Mouse (Mus musculus) liver, embryonic 11.5 days (tissue): ENCODE results near the gene Grasp. TPM values are rescaled to one million over a fixed set of nuclear protein-coding genes. Genes with fewer than 3 reads are reported as not detected.

Experiments
- ATAC-seq: fragments of 200-750 bp; cut with Nextera tagmentation; replicated peaks from 2 replicates; pipeline ENCODE4 v1.8.0; 2017; ENCODE audit warnings: moderate number of reproducible peaks, mild to moderate bottlenecking, moderate TSS enrichment, moderate library complexity; ENCODE audit not compliant: low FRiP score
- DNase-seq: peaks from one replicate; pipeline ENCODE4 v3.0.0-alpha.2; 2017; ENCODE audit warnings: low spot score
- H3K27ac ChIP-seq: fragments of 300-500 bp; sonication (generic); 2 replicates; pipeline ENCODE4 v1.5.1; 2014; ENCODE audit warnings: mild to moderate bottlenecking, low read depth, low read length, control low read depth
- H3K27me3 ChIP-seq: fragments of 300-500 bp; sonication (generic); replicated peaks from 2 replicates; pipeline ENCODE4 v1.6.1; 2014; ENCODE audit warnings: low read length, mixed read lengths; ENCODE audit not compliant: control insufficient read depth, insufficient read depth
- H3K36me3 ChIP-seq: fragments of 300-500 bp; sonication (generic); 2 replicates; pipeline ENCODE4 v1.6.1; 2014; ENCODE audit warnings: mild to moderate bottlenecking, low read length, moderate library complexity, mixed read lengths; ENCODE audit not compliant: control insufficient read depth, insufficient read depth
- H3K4me1 ChIP-seq: fragments of 300-500 bp; sonication (generic); replicated peaks from 2 replicates; pipeline ENCODE4 v1.6.1; 2014; ENCODE audit warnings: low read length, mixed read lengths; ENCODE audit not compliant: control insufficient read depth, insufficient read depth
- H3K4me2 ChIP-seq: fragments of 300-500 bp; sonication (generic); 2 replicates; pipeline ENCODE4 v1.6.1; 2014; ENCODE audit warnings: mild to moderate bottlenecking, control low read depth, moderate library complexity
- H3K4me3 ChIP-seq: fragments of 300-500 bp; sonication (generic); 2 replicates; pipeline ENCODE4 v1.5.1; 2014; ENCODE audit warnings: low read depth, low read length, control low read depth
- H3K9ac ChIP-seq: fragments of 300-500 bp; sonication (generic); 2 replicates; pipeline ENCODE4 v1.6.1; 2014; ENCODE audit warnings: low read depth, low read length, control low read depth
- H3K9me3 ChIP-seq: fragments of 300-500 bp; sonication (generic); 2 replicates; pipeline ENCODE4 v1.6.1; 2016; ENCODE audit warnings: low read length, inconsistent platforms, mixed read lengths; ENCODE audit not compliant: control insufficient read depth
- WGBS: fragments of 180-500 bp; shearing (Covaris S2); extraction: QIAGEN DNeasy Blood & Tissue Kit; methylation state at CpG from one replicate; pipeline ENCODE4 v1.1.7; 2014; 5-methylcytosine and 5-hydroxymethylcytosine counted together
- polyA plus RNA-seq: library from polyadenylated mRNA; unstranded; fragments of >200 nt; fragmentation: Nextera tagmentation; extraction: Ambion mirVana; gene quantifications from 2 replicates; pipeline ENCODE4 v1.2.1, GENCODE M21; 2014

Gene Grasp
- 1.5 and 1.7 TPM in 2 replicates for polyA plus RNA-seq

GRCm38 (mm10) chr15:101224006-101224906 is at the start of gene Grasp:
Gene Grasp, plus strand, starts transcription at chr15:101224188.
- Histone ChIP-seq H3K9me3 (no peaks in the 10 kb centered on the region), H3K4me3 (peak within 1 kb of the TSS; percentile 65), H3K36me3 (no peaks in the 10 kb centered on the region), H3K4me2 (peak within 1 kb of the TSS; percentile 79), H3K9ac (peak within 1 kb of the TSS; percentile 59), H3K27ac (0 out of 2 replicates have a peak within 1 kb of the TSS, but pooled peaks have one; percentile 11), H3K27me3 (peaks cover 49% of the 10 kb centered on the region), H3K4me1 (peaks cover 13% of the 10 kb centered on the region)
- ATAC-seq (peak; percentile 81), DNase-seq (peak; percentile 81)
- WGBS = under 1% methylated on average over 67 of the region's 77 CpGs

- peak overlapping the region; percentile 76 for H3K27ac ChIP-seq
- H3K9ac ChIP-seq = peak overlapping the region; percentile 85
- no peak for DNase-seq
- peak; percentile 10 for ATAC-seq
- H3K9me3 ChIP-seq = no peaks in the 10 kb centered on the region
- H3K4me1 ChIP-seq = peaks cover 59% of the 10 kb centered on the region
- H3K4me2 ChIP-seq = peak overlapping the region; percentile 85
- under 1% methylated on average over 33 of the region's 46 CpGs for WGBS
- no peaks in the 10 kb centered on the region for H3K36me3 ChIP-seq
- H3K27me3 ChIP-seq = no peaks in the 10 kb centered on the region
- peak overlapping the region; percentile 89 for H3K4me3 ChIP-seq
These were observed 49.5 kb upstream of the Grasp start for GRCm38 (mm10) chr15:101174294-101175130.

- ATAC-seq = no peak
- no peaks in the 10 kb centered on the region for H3K27me3 ChIP-seq
- H3K4me3 ChIP-seq = peak overlapping the region; percentile 89
- H3K9me3 ChIP-seq = no peaks in the 10 kb centered on the region
- no peaks in the 10 kb centered on the region for H3K36me3 ChIP-seq
- 9% methylated on average over 5 of the region's 5 CpGs for WGBS
- H3K27ac ChIP-seq = no peak overlapping the region
- peaks cover 56% of the 10 kb centered on the region for H3K4me1 ChIP-seq
- H3K4me2 ChIP-seq = peak overlapping the region; percentile 85
- peak overlapping the region; percentile 26; the same call in 1 of the 2 replicates for H3K9ac ChIP-seq
- DNase-seq = no peak
These were observed 48.9 kb upstream of the Grasp start for GRCm38 (mm10) chr15:101175131-101175460.

GRCm38 (mm10) chr15:101175613-101176283 is 48.2 kb upstream of the Grasp start:
- ATAC-seq (no peak), DNase-seq (no peak)
- Histone ChIP-seq H3K36me3 (no peaks in the 10 kb centered on the region), H3K4me2 (peak overlapping the region; percentile 85), H3K4me1 (peaks cover 49% of the 10 kb centered on the region), H3K9ac (peak overlapping the region; percentile 26; the same call in 1 of the 2 replicates), H3K4me3 (peak overlapping the region; percentile 89), H3K27me3 (no peaks in the 10 kb centered on the region), H3K27ac (peak overlapping the region; percentile 42; the same call in 1 of the 2 replicates), H3K9me3 (no peaks in the 10 kb centered on the region)
- 26% methylated on average over 17 of the region's 17 CpGs for WGBS

- no peak overlapping the region for H3K4me3 ChIP-seq
- DNase-seq = no peak
- H3K9ac ChIP-seq = no peak overlapping the region
- H3K27me3 ChIP-seq = no peaks in the 10 kb centered on the region
- H3K4me1 ChIP-seq = peaks cover 47% of the 10 kb centered on the region
- no peaks in the 10 kb centered on the region for H3K9me3 ChIP-seq
- 29% methylated on average over 3 of the region's 3 CpGs for WGBS
- peak overlapping the region; percentile 85 for H3K4me2 ChIP-seq
- H3K27ac ChIP-seq = no peak overlapping the region
- no peak for ATAC-seq
- H3K36me3 ChIP-seq = no peaks in the 10 kb centered on the region
These were observed 47.7 kb upstream of the Grasp start for GRCm38 (mm10) chr15:101176284-101176680.

- no peak overlapping the region for H3K4me3 ChIP-seq
- peak overlapping the region; percentile 60 for H3K27ac ChIP-seq
- DNase-seq = no peak
- H3K27me3 ChIP-seq = no peaks in the 10 kb centered on the region
- ATAC-seq = peak; percentile 64
- H3K4me1 ChIP-seq = peaks cover 49% of the 10 kb centered on the region
- H3K36me3 ChIP-seq = no peaks in the 10 kb centered on the region
- H3K9ac ChIP-seq = no peak overlapping the region
- H3K4me2 ChIP-seq = peak overlapping the region; percentile 85
- WGBS = 27% methylated on average over 8 of the region's 8 CpGs
- H3K9me3 ChIP-seq = no peaks in the 10 kb centered on the region
These were observed 46.9 kb upstream of the Grasp start for GRCm38 (mm10) chr15:101176795-101177691.

GRCm38 (mm10) chr15:101180363-101181105 is 43.5 kb upstream of the Grasp start:
- Histone ChIP-seq H3K9me3 (no peaks in the 10 kb centered on the region), H3K27me3 (no peaks in the 10 kb centered on the region), H3K4me2 (no peak overlapping the region), H3K36me3 (no peaks in the 10 kb centered on the region), H3K4me3 (no peak overlapping the region), H3K27ac (no peak overlapping the region), H3K4me1 (peaks cover 37% of the 10 kb centered on the region), H3K9ac (no peak overlapping the region)
- ATAC-seq (no peak), DNase-seq (no peak)
- WGBS = 64% methylated on average over 15 of the region's 15 CpGs
